Mouse (Mus musculus): ENCODE measurements around the gene Baiap2l2. TPM values are rescaled to one million over a fixed set of nuclear protein-coding genes. Genes with fewer than 3 reads are reported as not detected.

The Baiap2l2 gene
- polyA plus RNA-seq, 1 experiment from 2014 or later, result 5.4 TPM

- no peak overlapping the region for H3K4me3 ChIP-seq (ENCODE audit: low read length)
- no peaks in the 10 kb centered on the region for H3K4me1 ChIP-seq (ENCODE audit: control insufficient read depth, insufficient read depth, low read depth, low read length)
- H3K9me3 ChIP-seq (ENCODE audit: control insufficient read depth, low read length), result no peaks in the 10 kb centered on the region
- H3K27ac ChIP-seq (ENCODE audit: low read depth, low read length), result no peak overlapping the region; the same call in 1 of the 2 replicates
- no peak overlapping the region for H3K9ac ChIP-seq (ENCODE audit: low read depth, low read length)
- no peak for ATAC-seq
- no peaks in the 10 kb centered on the region for H3K36me3 ChIP-seq (ENCODE audit: control insufficient read depth, insufficient read depth, low read length)
- 94% methylated on average over 7 of the region's 7 CpGs for WGBS
- H3K27me3 ChIP-seq (replicated peaks; ENCODE audit: control insufficient read depth, insufficient read depth, low read length), result no peaks in the 10 kb centered on the region
- no peak overlapping the region for H3K4me2 ChIP-seq (ENCODE audit: low read length)
These were observed 1.8 kb upstream of the Baiap2l2 start for GRCm38 (mm10) chr15:79287091-79287490.

- no peak overlapping the region for H3K4me2 ChIP-seq (ENCODE audit: low read length)
- H3K27me3 ChIP-seq (replicated peaks; ENCODE audit: control insufficient read depth, insufficient read depth, low read length), result no peaks in the 10 kb centered on the region
- no peak overlapping the region for H3K9ac ChIP-seq (ENCODE audit: low read depth, low read length)
- H3K36me3 ChIP-seq (ENCODE audit: control insufficient read depth, insufficient read depth, low read length), result no peaks in the 10 kb centered on the region
- no peak for ATAC-seq
- H3K9me3 ChIP-seq (ENCODE audit: control insufficient read depth, low read length), result no peaks in the 10 kb centered on the region
- WGBS, result 88% methylated on average over 7 of the region's 7 CpGs
- H3K4me1 ChIP-seq (ENCODE audit: control insufficient read depth, insufficient read depth, low read depth, low read length), result no peaks in the 10 kb centered on the region
- H3K4me3 ChIP-seq (ENCODE audit: low read length), result no peak overlapping the region
- H3K27ac ChIP-seq (ENCODE audit: low read depth, low read length), result no peak overlapping the region
These were observed 804 bp upstream of the Baiap2l2 start for GRCm38 (mm10) chr15:79286141-79286540.

DNA sequence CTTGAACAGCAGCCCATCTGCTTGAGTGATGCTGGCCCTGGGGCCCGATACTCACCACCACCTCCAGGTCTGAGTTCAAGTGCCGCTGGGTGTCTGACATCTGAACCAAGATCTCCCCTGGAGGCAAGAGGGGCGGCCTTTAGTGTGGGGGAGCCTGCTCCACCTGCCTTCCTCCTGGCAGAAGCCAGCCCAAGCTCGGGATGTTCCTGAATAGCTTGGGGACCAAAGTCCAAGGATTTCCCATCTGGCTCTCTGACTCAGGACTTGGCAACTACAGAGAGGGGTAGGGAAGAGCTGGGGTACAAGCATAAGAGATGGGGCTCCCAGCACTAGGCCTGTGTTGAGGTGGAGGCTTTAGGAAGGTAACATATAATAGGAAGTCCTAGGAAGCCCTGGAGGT is 2.0 kb downstream of the Baiap2l2 start:
- Histone ChIP-seq H3K9me3 (ENCODE audit: control insufficient read depth, low read length) (no peaks in the 10 kb centered on the region), H3K4me3 (ENCODE audit: low read length) (no peak overlapping the region), H3K27me3 (replicated peaks; ENCODE audit: control insufficient read depth, insufficient read depth, low read length) (no peaks in the 10 kb centered on the region), H3K4me1 (ENCODE audit: control insufficient read depth, insufficient read depth, low read depth, low read length) (no peaks in the 10 kb centered on the region), H3K27ac (ENCODE audit: low read depth, low read length) (no peak overlapping the region), H3K4me2 (ENCODE audit: low read length) (no peak overlapping the region), H3K36me3 (ENCODE audit: control insufficient read depth, insufficient read depth, low read length) (no peaks in the 10 kb centered on the region), H3K9ac (ENCODE audit: low read depth, low read length) (no peak overlapping the region)
- 88% methylated on average over 4 of the region's 4 CpGs for WGBS
- ATAC-seq, result no peak

DNA sequence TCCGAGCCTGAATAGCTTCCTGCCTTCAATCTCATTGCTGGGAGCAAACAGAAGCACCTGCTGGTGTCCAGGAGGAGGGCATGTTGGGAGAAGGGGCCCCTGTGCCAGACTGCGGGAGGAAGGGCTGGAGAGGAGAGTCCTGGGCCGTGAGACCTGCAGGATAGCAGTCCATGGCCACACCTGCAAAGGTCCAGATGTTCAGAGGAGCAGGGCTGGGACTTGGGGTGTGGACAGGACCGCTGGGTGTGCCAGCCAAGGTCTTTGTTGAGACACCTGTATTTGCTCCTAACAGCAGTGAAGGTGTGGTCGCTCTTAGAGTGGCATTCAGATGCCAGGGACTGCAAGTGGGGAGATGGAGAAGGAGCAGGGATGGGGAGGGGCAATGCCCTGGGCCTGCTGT is 2.9 kb downstream of the Baiap2l2 start:
- no peaks in the 10 kb centered on the region for H3K9me3 ChIP-seq (ENCODE audit: control insufficient read depth, low read length)
- no peaks in the 10 kb centered on the region for H3K36me3 ChIP-seq (ENCODE audit: control insufficient read depth, insufficient read depth, low read length)
- no peak overlapping the region for H3K27ac ChIP-seq (ENCODE audit: low read depth, low read length)
- no peaks in the 10 kb centered on the region for H3K27me3 ChIP-seq (replicated peaks; ENCODE audit: control insufficient read depth, insufficient read depth, low read length)
- no peak overlapping the region for H3K9ac ChIP-seq (ENCODE audit: low read depth, low read length)
- no peaks in the 10 kb centered on the region for H3K4me1 ChIP-seq (ENCODE audit: control insufficient read depth, insufficient read depth, low read depth, low read length)
- WGBS, result 84% methylated on average over 5 of the region's 5 CpGs
- ATAC-seq, result no peak
- no peak overlapping the region for H3K4me2 ChIP-seq (ENCODE audit: low read length)
- H3K4me3 ChIP-seq (ENCODE audit: low read length), result no peak overlapping the region

DNA sequence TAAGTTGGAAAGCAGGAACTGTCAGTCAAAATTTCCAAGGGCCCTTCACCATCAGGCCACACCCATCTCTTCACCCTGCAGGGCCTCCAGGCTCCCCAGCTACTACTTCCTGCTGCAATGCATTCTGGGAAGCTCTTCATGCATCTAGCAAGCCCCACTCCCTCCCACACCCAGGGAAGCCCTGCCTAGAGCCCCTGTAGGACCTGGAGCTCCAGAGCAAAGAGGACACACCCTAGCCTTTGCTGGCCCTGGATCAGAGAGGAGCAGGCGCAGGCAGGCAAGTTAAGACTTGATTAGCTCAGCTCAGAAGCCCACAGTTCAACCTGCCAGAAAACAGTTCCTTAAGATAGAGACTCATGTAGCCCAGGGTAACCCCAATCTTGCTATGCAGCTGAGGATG is 3.9 kb downstream of the Baiap2l2 start:
- H3K9ac ChIP-seq (ENCODE audit: low read depth, low read length), result no peak overlapping the region
- H3K4me1 ChIP-seq (ENCODE audit: control insufficient read depth, insufficient read depth, low read depth, low read length), result no peaks in the 10 kb centered on the region
- no peaks in the 10 kb centered on the region for H3K36me3 ChIP-seq (ENCODE audit: control insufficient read depth, insufficient read depth, low read length)
- H3K4me3 ChIP-seq (ENCODE audit: low read length), result no peak overlapping the region
- 82% methylated on average over 1 of the region's 1 CpGs for WGBS
- no peak overlapping the region for H3K4me2 ChIP-seq (ENCODE audit: low read length)
- 0 out of 2 replicates have a peak, but pooled peaks cover 3% of the 10 kb centered on the region for H3K9me3 ChIP-seq (ENCODE audit: control insufficient read depth, low read length)
- ATAC-seq, result no peak
- H3K27ac ChIP-seq (ENCODE audit: low read depth, low read length), result no peak overlapping the region
- H3K27me3 ChIP-seq (replicated peaks; ENCODE audit: control insufficient read depth, insufficient read depth, low read length), result no peaks in the 10 kb centered on the region

GRCm38 (mm10) chr15:79280850-79281249 is 4.5 kb downstream of the Baiap2l2 start:
- Histone ChIP-seq H3K4me1 (ENCODE audit: control insufficient read depth, insufficient read depth, low read depth, low read length) (no peaks in the 10 kb centered on the region), H3K9me3 (ENCODE audit: control insufficient read depth, low read length) (0 out of 2 replicates have a peak, but pooled peaks cover 3% of the 10 kb centered on the region), H3K4me2 (ENCODE audit: low read length) (no peak overlapping the region), H3K27ac (ENCODE audit: low read depth, low read length) (no peak overlapping the region), H3K4me3 (ENCODE audit: low read length) (no peak overlapping the region), H3K9ac (ENCODE audit: low read depth, low read length) (no peak overlapping the region), H3K36me3 (ENCODE audit: control insufficient read depth, insufficient read depth, low read length) (no peaks in the 10 kb centered on the region), H3K27me3 (replicated peaks; ENCODE audit: control insufficient read depth, insufficient read depth, low read length) (no peaks in the 10 kb centered on the region)
- 57% methylated on average over 5 of the region's 5 CpGs for WGBS
- no peak for ATAC-seq

GRCm38 (mm10) chr15:79280209-79280608 is 5.1 kb downstream of the Baiap2l2 start:
- no peak overlapping the region for H3K9ac ChIP-seq (ENCODE audit: low read depth, low read length)
- no peaks in the 10 kb centered on the region for H3K4me1 ChIP-seq (ENCODE audit: control insufficient read depth, insufficient read depth, low read depth, low read length)
- H3K4me2 ChIP-seq (ENCODE audit: low read length), result no peak overlapping the region
- 28% methylated on average over 6 of the region's 6 CpGs for WGBS
- H3K27me3 ChIP-seq (replicated peaks; ENCODE audit: control insufficient read depth, insufficient read depth, low read length), result no peaks in the 10 kb centered on the region
- 0 out of 2 replicates have a peak, but pooled peaks cover 3% of the 10 kb centered on the region for H3K9me3 ChIP-seq (ENCODE audit: control insufficient read depth, low read length)
- no peak overlapping the region for H3K27ac ChIP-seq (ENCODE audit: low read depth, low read length)
- H3K4me3 ChIP-seq (ENCODE audit: low read length), result no peak overlapping the region
- H3K36me3 ChIP-seq (ENCODE audit: control insufficient read depth, insufficient read depth, low read length), result no peaks in the 10 kb centered on the region
- ATAC-seq, result no peak

GRCm38 (mm10) chr15:79277728-79278127 is 7.6 kb downstream of the Baiap2l2 start:
- no peaks in the 10 kb centered on the region for H3K27me3 ChIP-seq (replicated peaks; ENCODE audit: control insufficient read depth, insufficient read depth, low read length)
- 68% methylated on average over 10 of the region's 10 CpGs for WGBS
- no peak overlapping the region for H3K4me3 ChIP-seq (ENCODE audit: low read length)
- H3K4me1 ChIP-seq (ENCODE audit: control insufficient read depth, insufficient read depth, low read depth, low read length), result no peaks in the 10 kb centered on the region
- no peak overlapping the region for H3K27ac ChIP-seq (ENCODE audit: low read depth, low read length)
- no peaks in the 10 kb centered on the region for H3K36me3 ChIP-seq (ENCODE audit: control insufficient read depth, insufficient read depth, low read length)
- no peak overlapping the region for H3K9ac ChIP-seq (ENCODE audit: low read depth, low read length)
- 0 out of 2 replicates have a peak, but pooled peaks cover 3% of the 10 kb centered on the region for H3K9me3 ChIP-seq (ENCODE audit: control insufficient read depth, low read length)
- no peak for ATAC-seq
- no peak overlapping the region for H3K4me2 ChIP-seq (ENCODE audit: low read length)

DNA sequence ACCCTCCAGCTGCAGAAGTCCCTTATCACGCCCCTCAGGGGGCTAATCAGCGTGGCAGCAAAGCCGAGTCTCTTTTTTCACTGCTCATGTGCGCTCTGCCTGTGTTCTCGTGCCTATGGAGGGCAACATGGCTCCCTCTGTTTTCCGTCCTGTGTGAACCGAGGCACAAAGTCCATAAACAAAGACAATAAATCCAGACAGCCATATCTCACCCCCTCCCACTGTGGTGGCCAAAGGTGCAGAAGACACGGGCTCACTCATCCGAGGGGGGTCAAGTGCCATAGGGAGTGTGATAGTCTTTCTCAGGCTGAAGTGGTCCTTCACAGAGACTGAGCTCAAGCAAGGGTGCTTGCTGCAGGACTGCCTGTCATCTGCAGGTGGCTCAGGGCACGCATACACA is 12.3 kb downstream of the Baiap2l2 start:
- peaks cover 13% of the 10 kb centered on the region for H3K4me1 ChIP-seq (ENCODE audit: control insufficient read depth, insufficient read depth, low read depth, low read length)
- H3K4me3 ChIP-seq (ENCODE audit: low read length), result no peak overlapping the region
- H3K9ac ChIP-seq (ENCODE audit: low read depth, low read length), result no peak overlapping the region
- H3K27ac ChIP-seq (ENCODE audit: low read depth, low read length), result no peak overlapping the region
- H3K4me2 ChIP-seq (ENCODE audit: low read length), result no peak overlapping the region
- 47% methylated on average over 10 of the region's 10 CpGs for WGBS
- no peak for ATAC-seq
- H3K36me3 ChIP-seq (ENCODE audit: control insufficient read depth, insufficient read depth, low read length), result no peaks in the 10 kb centered on the region
- no peaks in the 10 kb centered on the region for H3K27me3 ChIP-seq (replicated peaks; ENCODE audit: control insufficient read depth, insufficient read depth, low read length)
- 0 out of 2 replicates have a peak, but pooled peaks cover 3% of the 10 kb centered on the region for H3K9me3 ChIP-seq (ENCODE audit: control insufficient read depth, low read length)

Data from hindbrain, embryonic 16.5 days (tissue).